Mouse (Mus musculus) left cerebral cortex, adult 11 months (tissue): ENCODE results near the gene Kcnj6.
A peak's percentile ranks its signal among the peaks of the same experiment; 100 is the strongest.

Source experiments
- DNase-seq: peaks from one replicate; pipeline ENCODE4 v3.0.0; 2022; ENCODE audit warnings: low spot score

Kcnj6 gene

DNA sequence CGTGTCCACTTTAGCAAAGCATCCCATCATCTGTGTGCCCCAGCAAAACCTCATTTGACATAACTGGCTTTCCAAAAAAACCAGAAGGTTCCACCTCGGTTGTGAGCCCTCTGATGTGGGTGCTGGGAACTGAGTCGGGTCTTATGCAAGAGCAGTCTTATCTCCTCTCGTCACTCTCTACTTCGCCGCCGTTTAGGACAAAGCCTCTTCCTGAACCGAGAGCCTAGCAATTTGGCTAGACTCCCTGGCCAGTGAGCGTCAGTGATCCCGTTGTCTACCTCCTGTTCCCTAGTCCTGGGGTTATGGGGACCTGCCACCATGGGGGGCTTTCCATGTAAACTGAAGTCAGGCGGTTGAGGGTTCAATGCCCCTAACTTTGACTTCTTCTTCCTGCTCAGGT, 280.4 kb downstream of the Kcnj6 start:
- DNase-seq = no peak

DNA sequence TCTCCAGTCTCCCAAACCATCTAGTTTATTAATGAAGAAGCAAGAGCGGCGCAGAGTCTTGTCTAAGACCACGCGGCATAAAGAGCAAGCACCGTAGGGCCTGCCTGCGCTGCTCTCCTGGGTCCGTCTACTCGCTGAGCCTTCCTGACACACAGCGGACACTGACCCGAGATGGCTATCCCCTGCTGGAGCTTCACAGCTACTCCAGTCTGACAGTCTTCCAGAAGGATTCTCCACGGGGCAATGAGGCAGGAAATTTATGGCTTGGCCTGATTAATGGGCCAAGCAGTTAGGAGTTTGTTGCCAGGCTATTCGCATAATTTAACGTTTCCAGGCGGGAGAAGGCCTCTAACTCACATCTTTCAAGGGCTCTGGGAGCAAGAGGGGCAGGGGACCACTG, 283.0 kb downstream of the Kcnj6 start:
- no peak for DNase-seq

DNA sequence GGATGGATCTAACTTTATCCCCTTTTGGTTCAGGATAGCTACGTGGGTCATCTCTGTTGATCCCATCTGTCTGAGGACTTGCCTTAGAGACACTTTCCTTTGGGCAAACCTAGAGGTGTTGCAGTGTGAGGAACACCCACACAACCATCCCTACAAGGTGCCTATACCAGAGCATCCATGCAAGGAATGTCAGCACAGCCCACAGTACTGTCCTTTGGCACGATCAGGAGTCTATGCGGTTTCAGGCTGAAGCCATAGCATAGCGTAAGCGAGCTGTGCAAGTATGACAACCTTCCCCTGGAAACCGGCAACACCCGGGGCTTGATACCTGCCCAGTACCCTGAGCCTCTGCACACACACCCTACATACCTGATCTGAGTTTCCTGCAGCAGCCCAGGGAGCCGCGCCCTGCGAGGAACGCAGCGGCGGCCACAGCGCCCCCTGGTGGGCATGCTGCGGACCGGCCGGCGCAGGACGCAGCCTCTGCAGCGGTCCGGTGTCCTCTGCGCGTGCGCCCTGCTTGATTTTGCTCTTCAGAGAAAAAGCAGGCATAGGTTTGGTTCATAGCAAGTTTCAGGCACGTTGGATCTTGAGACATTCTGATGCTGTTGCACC, 283.9 kb downstream of the Kcnj6 start:
- peak; percentile 69 for DNase-seq

DNA sequence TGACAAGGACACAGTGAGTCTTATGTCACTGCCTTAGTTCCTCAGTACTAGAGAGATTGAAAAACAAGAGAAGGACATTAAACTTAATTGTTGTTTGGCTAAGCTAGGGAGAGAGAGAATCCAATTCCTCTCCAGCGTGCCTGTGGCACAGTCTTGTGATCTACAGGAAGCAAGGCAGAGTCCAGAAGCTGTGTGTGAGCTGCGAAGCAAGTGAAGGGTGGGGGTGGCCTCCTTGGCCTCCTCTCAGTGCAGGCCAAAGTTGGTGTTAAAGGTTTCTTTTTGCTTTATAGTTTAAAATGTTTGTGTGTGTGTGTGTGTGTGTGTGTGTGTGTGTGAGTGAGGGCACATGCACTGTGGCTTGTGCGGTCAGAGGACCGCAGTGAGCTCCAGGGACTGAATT, 295.5 kb downstream of the Kcnj6 start:
- DNase-seq = no peak

DNA sequence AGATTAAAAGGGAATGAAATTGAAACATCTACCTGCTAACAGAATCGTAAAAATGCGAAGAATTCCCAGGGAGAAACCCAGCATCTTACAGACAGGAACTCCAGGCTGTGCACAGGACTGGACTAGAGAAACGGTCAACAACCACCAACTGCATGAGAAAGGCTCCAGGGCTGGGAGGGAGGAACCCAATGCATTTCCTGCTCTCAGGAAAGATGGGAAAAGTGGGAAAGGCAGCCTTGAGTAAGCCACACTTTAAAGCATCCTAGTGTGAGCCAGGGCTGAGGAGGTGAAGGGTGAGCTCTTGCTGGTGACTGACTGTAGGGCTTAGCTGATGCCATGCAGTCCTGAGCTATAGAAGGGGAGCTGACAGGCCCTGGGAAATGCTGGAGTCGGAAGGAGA, 296.4 kb downstream of the Kcnj6 start:
- no peak for DNase-seq
